Mouse (Mus musculus) brain, embryonic 18.5 days (tissue): ENCODE data around the gene Cradd.

Experiments
- DNase-seq: peaks from one replicate; pipeline ENCODE4 v3.0.0-alpha.2; 2012; ENCODE audit warnings: low read depth, low spot score

The Cradd gene

DNA sequence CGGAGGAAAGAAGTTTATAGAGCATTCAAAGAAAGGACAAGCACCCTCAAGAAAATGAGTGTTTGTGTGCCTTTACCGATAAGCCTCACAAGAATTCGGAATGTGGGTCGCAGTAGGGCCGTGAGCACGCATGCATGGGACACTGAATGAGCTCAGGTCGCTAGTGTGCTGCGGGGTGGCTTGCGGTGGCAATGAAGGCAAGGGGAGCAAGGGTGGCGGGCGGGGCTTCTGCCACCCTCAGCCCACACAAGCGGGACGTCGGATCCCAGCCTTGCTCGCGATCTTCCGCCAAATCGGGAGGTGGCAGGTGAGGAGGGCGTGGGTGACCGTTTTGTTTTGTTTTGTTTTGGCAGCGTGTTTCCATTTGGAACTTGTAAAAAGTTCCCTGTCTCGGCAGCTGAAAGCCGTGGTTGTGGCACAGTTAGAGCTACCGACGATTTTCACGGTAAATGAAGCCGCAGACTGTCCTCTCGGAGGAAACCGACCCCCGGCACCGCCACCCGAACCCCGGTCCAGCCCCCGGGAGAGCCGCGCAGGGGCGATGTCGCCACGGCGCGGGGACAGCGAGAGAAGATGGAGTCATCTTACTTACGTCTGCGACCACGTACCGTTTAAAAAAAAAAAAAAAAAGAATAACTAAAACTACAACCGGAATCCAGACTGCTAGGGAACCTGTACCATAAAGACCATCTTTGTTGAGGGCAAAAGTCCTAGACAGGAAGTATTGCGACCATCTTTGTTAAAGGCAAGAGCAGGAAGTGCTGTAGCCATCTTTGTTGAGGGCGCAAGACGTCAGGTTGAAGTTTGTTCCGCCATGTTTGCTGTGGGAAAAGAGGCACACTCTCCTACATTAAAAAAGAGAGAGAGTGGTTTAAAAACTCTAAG, at the start of gene Cradd:
Cradd (minus strand) TSS at position 741 of the 885 bp plus-strand sequence.
- peak; percentile 95 for DNase-seq

DNA sequence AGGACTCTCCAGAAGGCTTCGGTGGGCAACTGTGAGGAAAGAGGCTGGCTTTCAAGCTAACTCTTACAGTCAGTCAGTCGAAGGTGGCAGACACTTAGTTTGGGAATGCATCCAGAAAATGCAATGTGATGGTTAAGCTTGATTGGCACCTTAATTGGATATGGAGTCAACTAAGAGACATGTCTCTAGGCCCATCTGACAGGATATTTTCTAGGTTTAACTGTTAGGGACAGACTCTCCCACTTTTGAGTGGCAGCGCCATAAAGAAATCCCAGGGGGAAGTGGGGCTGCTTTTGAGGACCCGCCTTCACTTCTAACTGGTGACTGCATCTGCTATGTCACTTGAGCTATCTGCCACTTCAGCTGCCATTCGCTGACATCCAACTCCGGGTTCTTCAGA, 49.4 kb upstream of the Cradd start:
- peak; percentile 18 for DNase-seq

DNA sequence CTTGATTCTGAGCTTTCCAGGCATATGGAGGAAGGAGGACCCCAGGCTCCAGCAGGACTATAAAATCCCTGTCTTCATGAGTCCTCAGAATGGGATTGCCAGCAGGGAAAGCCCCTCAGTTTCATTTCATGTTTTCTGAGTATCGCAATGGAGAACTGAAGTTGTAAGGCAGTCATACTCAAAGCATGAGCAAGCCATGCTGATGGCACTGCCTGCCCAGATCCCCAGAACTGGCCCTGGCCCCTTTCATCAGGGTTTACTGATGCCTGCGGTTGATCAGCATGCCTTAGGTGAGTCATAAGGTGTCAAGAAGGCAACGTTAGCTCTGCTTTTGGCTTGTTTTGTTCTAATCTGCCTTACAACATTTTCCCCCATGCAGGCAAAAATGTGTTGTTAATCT, 48.0 kb upstream of the Cradd start:
- no peak for DNase-seq

DNA sequence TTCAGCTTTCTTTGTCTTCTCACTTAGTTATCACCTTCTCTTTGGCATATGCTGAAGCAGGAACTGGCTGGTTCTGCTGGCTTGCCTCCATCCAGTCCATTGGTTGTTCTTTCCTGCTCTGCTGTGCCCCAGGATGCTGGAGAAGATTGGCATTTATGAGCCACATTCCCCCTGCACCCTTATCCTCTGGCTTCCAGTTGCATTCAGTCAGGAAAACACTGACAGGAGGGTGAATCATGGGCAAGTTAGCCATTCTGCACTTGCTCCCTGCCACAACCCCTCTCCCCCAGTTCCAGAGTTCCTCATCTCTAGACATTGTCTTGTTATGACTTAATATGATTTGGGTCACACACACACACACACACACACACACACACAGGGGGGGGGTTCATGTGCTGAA, 45.3 kb upstream of the Cradd start:
- DNase-seq = no peak

DNA sequence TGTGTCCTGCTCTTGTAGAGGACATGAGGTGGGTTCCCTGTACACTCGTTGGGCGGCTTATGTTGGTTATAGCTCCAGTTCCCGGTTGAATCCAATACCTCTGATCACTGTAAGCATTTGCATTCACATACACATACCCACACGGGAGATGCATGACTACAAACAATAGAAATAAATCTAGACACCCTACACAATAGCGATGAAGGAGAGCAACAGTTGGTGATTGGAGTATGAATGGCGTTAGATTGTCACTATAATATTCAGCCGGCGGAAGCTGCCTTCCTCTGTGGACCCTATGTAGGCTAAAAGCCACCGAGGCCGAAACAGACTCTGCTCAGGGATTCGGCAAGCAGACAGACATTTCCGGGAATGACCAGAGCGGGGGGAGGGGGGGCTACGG, 44.2 kb upstream of the Cradd start:
- DNase-seq = no peak

DNA sequence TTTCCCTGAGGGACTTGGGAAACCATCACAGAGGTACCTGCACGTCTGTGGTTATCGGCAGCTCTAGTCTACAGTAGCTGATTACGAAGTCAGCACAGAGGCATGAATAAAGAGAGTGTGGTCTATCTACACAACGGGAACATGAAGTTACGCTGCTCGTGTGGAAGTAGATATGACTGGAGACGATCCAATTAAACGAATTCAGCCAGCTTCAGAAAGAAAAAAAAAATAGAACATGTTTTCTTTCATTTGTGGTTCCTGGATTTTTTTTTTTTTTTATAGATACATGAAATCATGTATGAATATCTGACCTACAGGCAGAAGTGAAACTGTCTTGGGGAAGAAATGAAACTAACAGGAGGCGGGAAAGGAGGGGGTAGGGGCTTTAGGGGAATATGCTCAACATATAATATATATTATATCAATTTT, 43.7 kb upstream of the Cradd start:
- DNase-seq = no peak

DNA sequence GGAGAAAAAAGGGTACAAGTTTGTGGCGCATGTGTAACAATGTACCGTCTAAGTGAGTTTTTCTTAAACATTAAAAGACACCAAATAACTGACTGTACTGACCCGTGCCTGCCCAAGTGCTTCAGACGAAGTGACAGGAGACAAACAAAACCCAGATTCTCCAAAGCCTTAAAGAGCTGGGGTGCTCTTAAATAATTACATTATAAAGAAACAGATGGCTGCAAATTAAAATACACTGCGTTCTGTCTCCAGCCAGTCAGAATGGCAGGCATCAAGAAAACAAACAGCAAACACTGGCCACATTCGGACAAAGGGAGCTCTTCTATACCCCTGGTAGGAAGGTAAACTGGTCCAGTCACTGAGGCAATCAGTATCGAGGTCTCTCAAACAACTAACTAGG, 43.3 kb upstream of the Cradd start:
- DNase-seq = no peak

DNA sequence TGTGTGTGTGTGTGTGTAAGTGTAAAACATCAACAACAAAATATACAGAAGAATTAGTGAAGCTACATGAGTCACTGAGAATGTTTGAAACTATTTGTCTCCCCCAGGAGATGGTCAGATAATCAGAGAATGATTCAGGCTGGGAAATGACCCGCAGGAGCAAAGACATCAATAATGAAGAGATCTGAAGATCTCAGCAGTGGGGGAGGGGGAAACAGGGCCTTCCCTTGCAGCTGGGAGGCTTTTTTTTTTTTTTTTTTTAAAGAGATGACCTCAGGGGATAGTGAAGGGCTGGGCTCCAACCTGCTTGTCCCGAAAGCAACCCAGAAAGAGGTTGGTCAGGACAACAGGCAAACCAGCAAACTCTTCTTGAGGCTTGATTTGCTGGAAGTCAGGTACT, 38.4 kb upstream of the Cradd start:
- DNase-seq = no peak

DNA sequence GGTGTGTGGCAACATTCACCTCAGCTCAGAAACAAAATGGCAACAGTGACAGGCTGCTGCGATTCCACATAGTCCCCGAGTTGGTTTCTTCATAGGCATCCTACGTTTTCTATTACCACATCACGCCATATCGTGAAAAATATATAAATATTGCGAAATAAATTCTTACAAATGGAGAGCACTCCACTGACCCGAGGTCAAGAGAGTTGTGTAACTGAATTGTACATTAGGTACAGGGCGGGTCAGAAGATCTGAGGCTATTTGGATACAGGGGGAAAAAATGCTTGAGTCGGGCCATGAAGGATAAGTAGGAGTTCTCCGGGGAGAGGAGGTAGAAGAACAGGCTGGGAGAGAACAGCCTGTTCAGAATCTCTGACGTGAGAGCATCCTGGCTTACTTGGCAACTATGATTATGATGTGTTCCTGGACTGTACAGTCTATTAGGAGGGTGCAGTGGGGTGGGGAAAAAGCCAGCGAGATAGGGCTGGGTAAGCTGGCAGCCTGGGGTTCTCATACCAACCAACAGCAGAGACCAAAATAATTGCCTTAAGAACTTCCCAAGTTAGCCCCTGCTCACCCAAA, 37.4 kb upstream of the Cradd start:
- DNase-seq = no peak

DNA sequence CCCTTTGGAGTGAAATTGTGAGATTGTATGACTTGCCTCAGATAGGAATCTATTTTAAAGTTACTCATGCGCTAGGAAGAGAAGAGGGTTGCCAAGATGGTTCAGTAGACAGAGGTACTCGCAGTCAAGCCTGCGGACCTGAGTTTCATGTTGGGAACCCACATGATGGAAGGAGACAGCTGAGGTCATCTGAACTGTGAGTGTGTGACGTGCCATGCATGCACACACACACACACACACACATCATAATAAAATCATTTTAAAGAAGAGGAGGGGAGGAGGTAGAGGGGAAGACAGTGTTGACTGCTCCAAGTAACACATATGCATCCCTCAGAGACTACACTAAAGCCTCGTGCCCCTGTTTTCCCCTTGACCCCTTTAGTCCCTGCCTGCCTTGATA, 36.1 kb upstream of the Cradd start:
- DNase-seq = no peak

DNA sequence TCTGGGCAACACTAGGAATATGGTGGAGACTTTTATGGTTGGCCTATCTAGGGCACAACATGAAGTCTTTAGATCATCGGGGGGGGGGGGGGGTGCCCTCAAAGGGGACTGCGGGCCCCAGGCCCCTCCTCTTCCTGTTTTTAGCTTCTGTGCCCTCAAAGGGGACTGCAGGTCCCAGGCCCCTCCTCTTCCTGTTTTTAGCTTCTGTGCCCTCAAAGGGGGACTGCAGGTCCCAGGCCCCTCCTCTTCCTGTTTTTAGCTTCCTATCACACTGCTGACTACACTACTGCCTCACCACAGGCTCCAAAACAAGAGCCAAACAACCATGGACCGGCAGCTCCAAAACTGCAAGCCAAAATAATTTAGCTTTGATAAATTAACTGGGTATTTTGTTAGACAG, 33.8 kb upstream of the Cradd start:
- no peak for DNase-seq

DNA sequence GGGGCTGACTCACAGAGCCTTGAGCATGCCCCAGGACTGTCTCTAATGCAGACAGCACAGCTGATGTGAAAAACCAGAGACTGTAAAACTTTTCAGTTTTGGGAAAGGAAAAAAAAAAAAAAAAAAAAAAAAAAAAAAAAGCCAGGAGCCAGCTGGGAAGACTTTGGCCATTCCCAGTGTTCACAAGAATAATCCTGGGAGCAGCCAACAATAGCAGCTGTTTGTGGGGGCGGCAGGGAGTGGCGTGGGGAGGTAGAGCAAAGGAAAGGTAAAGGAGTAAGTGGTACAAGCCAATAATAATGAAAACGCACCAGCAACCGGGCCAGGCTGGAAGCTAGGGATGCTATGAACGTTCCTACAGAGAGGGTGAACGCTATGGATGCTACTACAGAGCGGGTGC, 32.8 kb upstream of the Cradd start:
- DNase-seq = no peak

DNA sequence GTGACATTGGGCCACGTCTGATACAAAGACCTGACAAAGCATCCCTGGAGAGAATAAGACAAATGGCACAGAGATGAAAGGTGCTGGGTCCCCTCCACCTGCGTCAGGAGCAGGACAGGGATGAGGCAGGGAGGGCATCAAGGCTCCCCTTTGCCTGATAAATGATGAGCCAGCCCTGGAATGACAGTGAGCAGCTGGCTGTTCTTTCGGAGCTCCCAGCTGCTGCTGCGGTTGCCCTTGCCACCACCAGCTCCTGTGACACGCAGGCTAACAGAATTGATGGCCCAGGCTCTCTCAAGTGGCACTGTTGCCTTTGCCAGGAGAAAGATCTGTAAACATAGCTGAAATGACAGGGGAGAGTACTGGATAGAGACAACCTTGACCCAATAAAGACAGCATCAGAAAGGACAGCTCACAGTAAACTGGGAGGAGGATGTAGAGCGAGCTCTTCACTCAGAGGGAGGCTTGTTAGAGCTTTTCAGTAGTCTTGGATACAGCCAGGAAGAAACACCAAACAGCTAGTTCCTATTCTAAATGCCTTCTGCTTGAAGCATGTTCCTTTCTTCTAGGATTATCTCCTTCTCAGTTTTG, 31.8 kb upstream of the Cradd start:
- DNase-seq = no peak

DNA sequence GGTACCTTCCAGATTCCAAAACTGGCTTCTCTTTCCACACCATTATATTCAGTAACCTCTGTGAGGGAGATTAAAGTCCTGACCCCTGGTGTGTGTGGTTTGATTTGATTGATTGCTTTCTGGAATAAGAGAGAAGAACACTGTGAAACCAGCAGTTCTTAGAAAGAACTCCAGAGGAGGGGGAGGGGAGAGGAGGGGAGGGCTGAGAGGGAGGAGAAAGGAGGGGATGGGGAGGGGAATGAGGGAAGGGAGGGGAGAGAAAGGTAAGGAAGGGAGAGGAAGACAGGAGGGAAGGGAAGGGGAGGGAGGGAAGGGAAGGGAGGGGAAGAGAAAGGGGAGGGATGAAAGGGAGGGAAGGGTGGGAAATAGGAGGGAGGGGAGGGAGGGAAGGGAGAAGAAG, 30.7 kb upstream of the Cradd start:
- no peak for DNase-seq

DNA sequence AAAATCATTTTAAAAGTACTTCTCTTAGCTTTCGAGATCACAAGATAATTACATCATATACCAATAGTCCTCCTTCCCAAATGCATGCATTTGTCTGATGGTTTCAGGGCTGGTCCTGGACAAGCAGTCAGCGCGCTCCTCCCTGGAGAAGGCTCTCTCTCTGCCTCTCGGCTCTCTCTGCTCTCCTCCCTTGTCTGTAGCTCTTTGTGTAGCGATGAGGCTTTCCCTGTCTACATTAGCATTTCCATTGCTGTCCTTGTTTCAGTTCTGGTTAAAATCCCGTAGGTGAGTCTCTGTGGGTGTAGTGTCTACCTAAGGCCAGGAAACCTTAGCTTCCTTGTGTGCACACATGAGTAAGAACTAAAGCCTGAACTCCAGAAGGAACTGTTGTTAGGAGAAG, 30.1 kb upstream of the Cradd start:
- no peak for DNase-seq

DNA sequence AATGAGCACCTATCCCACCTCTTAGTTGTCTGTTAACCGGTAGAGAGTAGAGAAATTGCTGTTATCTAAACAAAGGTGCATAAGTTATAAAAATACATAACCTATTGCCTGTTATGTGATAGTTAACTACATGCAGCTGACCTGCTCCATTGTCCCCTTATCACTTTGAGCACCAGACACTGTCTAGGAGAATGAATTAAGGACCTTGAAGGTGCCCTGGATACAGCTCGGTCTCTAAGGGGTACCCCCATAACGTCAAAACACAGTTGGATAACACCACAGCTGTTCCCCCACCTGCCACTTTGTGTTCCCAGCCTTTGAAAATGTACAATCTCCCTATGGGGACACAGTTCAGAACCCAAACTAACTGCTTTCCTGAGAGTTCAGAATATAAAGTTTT, 24.5 kb upstream of the Cradd start:
- DNase-seq = no peak

DNA sequence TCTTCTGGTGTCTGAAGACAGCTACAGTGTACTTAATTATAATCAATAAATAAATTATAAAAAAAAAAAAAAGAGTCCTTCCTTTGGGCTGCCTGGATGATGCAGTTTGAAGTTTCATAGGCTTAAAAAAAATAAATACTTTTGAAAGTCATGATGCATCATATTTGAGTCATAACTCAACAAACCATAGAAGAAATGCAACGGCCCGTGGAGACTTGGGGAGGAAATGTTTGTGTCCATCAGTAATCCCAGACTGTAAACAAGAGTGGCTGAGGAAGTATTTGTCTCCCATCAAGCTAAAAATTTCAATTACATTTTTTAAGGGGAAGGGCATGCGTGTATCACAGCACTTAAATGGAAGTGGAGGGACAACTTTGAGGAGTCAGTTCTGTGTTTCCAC, 23.8 kb upstream of the Cradd start:
- DNase-seq = no peak

DNA sequence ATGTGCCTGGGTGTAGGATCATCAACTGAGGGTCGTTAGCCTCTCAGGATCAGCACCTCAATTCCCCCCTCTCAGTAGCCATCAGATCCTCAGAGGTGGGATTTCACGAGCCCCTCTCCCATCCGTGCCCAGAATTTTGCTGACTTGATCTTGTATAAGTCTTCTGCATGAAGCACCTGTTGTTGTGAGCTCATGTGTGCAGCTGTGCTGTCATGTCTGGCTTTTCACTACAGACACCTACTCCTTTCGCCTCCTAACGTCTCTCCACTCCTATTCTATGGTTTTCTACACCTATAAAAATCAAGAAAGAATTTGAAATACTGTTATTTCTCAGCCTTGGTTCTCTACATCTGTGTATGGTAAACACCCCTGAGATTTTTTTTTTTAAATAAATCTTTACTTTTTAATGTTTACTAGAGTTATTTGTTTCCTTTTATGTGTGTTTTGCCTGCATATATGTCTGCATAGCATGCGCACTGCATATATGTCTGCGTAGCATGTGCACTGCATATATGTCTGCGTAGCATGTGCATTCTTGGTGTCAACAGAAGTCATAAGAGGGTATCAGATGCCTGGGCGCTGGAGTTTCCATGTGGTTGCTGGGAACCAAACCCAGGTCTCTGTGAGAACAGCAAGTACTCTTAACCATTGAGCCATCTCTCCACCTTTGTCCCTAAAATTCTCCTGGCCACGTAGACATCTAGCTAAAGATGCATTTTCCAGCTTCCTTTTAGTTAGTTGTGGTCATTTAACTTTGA, 19.1 kb upstream of the Cradd start:
- no peak for DNase-seq

DNA sequence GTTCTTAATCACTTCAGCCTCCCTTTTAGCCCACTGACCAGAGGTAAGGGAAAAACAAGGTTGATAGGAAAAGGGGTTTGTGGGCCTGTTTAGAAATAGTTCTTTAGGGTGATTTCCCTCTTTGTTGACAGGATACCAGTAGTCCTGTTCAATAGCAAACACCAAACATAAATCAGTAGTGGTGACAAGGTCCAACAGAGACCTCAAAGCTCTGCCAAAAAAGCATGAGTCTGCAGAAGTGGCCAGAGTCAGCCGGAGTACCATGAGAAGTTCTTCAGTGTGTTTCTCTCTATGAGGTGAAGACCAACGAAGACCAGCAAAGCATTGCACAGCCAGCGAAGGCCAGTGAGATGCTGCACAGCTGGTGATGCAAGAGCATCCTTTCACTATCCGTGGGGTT, 16.7 kb upstream of the Cradd start:
- DNase-seq = no peak

DNA sequence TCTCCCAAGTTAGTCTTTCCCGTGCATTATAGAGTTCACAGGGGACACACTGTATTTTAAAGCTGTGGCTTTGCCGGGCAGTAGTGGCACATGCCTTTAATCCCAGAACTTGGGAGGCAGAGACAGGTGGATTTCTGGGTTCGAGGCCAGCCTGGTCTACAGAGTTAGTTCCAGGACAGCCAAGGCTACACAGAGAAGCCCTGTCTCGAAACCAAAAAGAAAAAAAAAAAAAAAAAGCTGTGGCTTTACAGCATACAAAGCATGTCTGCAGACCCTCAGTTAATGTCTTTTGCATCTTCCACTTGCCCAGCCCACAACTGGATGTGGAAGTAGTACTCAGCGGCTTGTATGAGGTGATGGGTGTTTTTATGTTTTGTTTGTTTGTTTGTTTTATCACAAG, 13.7 kb upstream of the Cradd start:
- no peak for DNase-seq

DNA sequence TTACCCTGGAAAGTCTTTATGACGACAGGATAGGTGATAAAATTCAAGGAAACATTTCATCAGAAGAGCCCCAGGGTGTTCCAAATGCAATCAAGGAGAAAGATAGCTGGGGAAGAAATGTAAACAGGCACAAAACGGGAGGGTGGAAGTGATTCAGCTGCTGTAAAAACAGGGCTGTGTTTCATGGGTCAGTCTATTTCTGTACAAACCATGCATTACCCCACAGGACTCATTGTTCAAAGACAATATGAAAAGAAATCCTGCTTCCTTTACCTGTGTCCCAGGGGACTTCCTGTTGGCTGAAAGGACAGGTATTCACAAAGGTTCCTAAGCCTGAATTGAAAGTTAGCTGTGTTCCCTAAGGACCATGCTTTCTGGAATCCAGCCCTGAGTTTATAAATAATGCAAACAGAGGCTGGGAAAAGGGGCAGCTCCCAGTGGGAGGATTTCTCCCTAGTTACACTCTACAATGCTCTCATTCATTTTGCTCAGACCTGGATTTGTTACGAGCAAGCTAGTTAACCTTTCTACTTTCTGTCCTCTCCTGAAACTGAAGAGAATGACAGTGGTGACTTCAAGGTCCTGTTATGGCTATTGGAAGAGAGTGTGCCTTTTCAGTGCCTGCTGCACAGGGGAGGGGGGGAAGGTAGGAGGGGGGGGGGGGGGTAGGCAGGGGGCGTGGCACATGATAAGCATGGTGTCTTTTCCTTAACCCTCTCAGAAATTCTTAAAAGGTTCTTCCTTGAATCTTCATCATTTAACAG, 13.0 kb upstream of the Cradd start:
- no peak for DNase-seq

DNA sequence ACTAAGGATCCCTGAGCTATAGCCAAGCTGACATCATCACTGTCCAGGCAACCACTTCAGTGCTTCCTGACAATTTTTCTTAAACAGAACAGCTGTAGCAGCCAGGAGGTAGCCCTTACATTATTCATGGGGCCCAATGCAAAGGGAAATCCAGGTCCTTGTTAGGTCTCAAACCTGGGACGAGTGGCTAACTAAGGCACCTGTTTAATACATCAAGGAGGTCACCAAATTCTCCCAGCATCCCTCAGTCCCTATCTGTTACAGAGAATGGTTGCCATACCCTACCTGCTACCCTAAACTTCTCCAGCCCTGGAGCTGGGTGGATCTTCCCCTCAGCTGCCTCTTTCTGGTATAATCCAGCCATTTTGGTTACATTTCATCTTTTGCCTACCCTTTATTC, 10.9 kb upstream of the Cradd start:
- no peak for DNase-seq
